Mouse (Mus musculus): ENCODE results near the gene Olfr96.
"Not testable (repeated sequence)": the region's sequence is repeated elsewhere in the genome, so short reads cannot be mapped to it uniquely, and the experiment has no call there.

Olfr96 gene

DNA sequence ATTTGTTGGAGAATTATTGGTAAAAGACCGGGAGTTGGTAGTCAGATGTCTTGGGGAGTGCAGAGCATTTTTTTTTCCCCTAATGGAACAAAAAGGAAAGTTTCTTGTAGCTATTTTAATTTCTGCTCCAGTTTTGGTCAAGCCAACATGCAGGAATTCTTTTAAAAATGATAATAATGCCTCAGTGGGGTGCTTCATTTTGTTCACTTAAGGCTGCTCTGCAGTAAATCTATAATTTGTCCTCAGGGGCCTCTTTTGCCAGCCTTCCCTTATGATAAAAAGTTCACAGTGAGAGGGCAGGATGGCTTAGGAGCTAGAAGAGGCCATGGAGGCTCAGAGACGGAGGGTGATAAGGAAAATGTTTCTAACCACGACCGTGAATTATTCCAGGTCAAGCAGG, at the start of gene Olfr96:
Gene Olfr96, plus strand, starts transcription at position 301 of the 400 bp plus-strand sequence.
- no peak for DNase-seq (ENCODE audit: low read depth, low spot score)

DNA sequence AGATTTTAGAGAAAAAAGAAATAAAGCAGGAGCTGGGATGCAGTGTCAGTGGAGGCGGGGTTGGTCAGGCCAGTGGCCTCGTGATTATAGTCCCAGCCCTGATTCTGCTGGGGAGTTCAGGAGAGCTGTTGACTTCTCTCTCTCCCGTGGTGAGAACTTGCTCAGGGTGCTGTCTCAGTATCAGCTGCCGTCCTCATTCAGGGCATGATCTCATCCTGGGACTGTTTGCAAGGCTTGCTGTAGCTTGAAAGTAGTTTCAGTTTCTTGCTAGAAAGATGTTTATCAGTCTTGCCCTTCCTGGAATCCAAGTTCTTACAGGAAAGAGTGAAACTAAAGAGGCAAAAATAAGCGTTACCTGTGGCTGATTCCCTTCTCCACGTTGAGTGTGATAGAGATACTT, 34.5 kb upstream of the Olfr96 start:
- DNase-seq (ENCODE audit: low read depth, low spot score): no peak

DNA sequence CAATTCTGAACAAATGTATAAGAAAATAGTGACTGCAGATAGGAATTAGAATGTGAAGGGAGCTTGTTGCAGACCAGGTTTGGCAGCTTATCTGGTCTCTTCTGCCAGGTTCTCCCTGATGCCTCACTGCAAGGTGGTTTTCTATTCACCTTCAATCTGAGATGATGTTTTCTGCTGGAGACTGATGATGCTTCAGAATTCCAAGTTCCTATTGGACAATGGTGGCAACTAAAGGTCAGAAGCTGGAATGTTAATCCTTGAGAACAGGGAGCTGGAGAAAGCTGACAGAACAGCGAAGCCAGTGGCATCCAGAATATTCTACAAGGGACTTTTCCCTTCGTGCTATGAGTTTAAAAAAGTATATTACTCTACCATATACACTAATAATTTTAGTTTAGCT, 29.2 kb upstream of the Olfr96 start:
- DNase-seq (ENCODE audit: low read depth, low spot score): no peak

DNA sequence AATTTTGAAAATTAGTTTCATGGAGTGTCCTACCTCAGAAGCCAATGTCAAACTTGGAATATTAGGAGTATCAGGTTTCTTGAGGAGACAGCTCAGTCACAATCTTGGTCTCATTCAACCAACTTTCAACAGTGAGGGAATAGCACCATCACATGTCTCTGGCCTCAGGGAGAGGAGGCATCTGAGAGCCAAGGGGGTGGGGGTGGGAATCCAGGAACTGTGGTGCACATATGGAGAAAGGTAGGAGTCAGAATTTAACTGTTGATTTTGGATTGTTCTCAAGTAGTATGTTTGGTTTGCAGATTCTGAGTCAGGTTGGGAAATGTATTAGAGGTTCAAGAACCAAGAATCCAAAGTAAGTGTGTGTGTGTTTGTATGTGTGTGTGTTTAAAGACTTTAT, 26.9 kb upstream of the Olfr96 start:
- DNase-seq (ENCODE audit: low read depth, low spot score): no peak

DNA sequence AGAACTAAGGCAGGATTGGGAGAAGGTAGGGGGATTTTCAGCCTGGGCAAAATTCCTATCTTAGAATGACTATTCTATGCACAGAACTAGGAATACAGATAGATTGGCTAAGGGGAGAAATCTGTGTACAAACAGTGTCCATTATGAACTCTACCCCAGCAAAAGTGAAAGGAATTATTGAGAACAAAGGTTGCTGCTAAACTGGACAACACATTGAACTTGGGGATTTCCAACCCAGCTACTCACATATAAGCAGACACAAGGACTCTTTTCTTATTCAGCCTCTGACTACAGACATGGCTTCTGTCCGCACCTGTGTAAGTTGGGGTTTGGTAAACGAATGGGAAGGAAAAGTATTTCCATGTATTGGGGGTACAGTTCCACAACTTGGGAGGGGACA, 26.3 kb upstream of the Olfr96 start, which contains the start of gene Ubd:
Gene Ubd, plus strand, starts transcription at position 237 of the 400 bp plus-strand sequence.
- no peak for DNase-seq (ENCODE audit: low read depth, low spot score)

DNA sequence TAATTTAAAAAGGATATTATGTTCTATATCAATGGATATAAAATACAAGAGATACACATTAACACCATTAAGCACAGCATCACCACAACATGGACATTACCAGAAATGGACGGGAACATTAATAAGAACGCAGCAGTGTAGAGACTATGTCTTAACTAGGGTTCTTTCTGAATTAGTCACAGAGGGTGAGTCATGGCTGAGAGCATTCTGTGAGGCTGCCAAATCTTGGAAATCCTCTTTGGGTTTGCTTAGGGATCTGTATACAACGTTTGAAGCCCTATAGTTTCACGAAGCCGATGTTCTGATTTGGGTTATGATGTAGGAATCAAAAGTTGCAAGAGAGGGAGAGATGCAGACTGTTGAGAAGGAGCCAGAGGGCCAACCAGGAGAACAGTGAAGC, 25.2 kb upstream of the Olfr96 start:
- no peak for DNase-seq (ENCODE audit: low read depth, low spot score)

DNA sequence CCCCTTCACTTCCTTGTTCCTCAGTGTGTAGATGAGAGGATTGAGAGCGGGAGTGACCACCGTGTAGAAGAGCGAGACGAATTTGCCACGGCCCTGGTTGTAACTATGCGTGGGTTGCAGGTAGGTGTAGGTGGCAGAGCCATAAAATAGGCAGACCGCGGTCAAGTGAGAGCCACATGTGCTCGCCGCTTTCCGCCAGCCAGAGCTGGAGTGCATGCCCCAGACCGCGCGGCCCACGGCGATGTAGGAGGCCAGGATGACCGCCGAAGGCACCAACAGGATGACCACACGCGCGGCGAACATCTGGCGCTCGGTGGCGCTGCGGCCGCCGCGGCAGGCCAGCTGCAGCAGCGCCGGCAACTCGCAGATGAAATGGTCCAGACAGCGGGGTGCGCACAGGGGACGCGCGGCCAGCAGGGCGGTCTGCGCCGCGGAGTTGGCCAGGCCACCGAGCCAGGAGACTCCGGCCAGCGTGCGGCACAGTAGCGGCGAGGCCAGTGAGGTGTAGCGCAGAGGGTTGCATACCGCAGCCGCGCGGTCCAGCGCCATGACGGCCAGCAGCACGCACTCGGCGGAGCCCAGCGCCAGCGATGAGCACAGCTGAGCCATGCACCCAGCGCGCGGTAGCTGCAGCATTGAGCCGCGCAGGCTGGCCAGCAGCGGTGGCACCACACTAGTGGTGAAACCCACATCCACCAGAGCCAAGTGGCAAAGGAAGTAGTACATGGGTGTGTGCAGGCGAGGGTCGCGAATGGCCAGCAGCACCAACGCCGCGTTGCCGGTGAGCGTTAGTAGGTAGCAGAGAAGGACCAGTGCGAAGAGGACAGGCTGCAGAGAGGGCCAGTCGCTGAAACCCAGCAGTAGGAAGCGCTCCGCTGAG, 22.9 kb upstream of the Olfr96 start:
- no peak for DNase-seq (ENCODE audit: low read depth, low spot score)

DNA sequence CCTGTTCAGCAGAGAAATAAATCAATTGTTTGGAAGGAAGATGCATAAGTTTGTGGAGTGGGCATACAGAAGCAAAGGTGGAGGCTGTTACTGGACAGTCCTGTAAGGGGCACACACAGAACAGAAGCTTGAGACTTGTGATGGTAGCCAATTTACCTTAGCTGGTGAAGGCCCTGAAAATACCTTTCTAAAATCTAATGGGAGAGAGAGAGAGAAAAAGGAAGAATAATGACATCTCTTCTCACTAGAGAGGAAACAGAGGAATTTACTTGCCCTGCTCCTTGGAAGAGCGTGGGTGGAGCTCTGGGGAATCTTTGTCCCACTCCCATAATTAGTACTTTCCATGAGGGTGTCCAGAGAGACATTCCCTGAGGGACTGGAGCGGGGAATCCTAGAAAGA, 19.1 kb upstream of the Olfr96 start, which contains the start of gene Olfr94:
Gene Olfr94, minus strand, starts transcription at position 101 of the 400 bp plus-strand sequence.
- no peak for DNase-seq (ENCODE audit: low read depth, low spot score)

DNA sequence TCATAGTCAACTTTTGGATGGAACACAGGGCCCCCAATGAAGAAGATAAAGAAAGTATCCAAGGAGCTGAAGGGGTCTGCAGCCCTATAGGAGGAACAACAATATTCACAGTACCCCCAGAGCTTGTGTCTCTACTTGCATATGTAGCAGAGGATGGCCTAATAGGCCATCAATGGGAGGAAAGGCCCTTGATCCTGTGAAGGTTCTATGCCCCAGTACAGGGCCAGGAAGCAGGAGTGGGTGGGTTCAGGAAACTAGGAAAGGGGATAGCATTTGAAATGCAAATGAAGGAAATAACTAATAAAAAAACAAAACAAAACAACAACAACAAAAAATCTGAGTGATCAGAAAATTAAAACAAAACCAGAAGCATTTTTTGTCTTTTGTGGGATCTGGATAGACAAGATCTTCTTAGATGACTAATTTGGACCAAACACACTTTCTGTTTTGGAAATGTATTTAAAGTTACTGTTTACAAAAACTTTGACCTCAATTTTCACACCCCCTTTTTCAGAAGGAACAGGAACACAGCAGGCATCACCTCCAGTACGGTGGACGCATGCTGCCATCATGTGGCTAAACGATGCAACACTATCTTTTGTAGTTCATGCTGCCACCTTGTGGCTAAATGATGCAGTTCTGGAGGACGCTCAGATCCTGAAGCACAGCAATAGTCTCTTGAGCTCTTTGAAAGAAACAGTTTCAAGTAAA, 16.6 kb upstream of the Olfr96 start:
- peak; percentile 70 for DNase-seq (ENCODE audit: low read depth, low spot score)

DNA sequence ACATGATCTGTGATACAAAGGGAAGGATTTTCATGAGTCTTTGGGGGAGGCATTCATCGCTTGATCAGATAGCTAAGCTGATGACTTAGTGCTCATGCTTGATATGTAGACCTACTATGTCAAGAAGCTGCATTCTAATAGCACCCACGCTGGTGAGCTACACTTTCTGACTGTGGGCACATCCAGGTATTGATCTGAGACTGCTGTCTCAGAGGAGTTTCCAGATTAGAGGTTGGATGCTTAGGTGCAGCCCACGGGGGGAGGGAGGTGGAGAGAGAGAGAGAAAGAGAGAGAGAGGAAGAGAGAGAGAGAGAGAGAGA, 16.1 kb upstream of the Olfr96 start:
- DNase-seq (ENCODE audit: low read depth, low spot score): no peak

DNA sequence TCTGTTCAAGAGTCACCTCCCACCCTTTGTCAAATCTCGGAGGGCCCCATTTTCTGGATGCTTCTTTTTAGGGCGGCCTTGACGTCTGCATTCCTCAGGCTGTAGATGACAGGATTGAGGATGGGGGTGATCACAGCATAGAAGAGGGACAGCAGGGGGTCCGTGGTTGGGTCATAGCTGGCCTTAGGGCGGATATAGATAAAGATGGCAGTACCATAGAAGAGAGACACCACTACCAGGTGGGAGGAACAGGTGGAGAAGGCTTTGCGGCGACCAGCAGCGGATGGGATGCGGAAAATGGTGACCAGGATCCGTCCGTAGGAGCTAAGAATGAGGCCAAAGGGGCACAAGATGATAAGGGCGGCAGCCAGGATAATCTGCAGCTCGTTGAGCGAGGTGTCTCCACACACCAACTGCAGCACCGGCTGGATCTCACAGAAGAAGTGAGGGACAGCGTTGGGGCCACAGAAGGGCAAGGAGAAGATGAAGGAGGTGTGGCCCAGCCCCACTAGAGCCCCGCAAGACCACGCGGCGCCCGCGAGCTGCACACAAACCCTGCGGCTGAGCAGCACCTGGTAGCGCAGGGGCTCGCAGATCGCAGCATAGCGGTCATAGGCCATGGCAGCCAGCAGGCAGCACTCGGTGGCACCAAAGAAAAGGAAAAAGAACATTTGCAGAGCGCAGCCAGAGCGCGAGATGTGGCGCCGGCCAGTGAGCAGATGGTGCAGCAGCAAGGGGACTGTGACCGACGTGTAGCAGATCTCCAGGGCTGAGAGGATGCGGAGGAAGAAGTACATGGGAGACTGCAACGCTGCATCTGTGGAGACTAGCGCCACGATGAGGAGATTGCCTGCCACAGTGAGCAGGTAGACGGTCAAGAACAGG, 8.8 kb upstream of the Olfr96 start:
- DNase-seq (ENCODE audit: low read depth, low spot score): no peak

DNA sequence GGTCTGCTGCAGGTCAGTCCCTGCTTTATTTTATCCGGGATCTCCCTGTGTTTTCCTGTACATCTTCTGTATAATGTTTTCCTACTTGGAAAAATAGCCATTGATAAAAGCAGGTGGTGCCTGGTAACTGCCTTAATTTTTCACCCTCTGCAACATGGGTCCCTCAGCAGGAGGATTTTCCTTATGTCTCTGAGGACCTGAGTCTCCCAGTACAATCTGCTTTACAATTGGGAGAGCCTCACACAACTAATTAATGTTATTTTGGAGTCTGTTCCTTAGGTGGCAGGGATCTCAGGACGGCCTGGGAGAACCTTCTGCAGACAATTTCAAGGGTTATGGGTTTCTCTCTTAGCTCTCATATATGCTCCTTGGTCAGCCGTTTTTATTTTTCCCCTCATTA, 6.9 kb upstream of the Olfr96 start, which contains the start of gene Olfr95:
Gene Olfr95, minus strand, starts transcription at position 101 of the 400 bp plus-strand sequence.
- no peak for DNase-seq (ENCODE audit: low read depth, low spot score)

DNA sequence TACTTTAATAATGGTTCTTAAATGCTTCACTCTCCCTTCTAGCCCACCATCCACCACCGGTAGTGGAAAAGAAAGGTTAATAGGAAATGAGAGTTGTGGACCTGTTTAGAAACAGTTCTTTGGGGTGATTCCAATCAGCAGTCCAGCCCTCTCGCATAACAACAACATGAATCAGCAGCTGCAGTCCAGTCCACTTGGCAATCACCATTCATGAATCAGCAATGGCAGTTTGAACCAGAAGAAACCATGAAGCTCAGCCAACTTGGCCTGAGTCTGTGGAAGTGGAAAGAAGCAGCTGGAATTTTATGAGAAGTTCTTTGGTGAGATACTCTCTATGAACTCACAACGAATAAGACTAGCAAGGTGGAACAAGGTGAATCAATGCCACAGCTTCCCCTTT, 1.5 kb upstream of the Olfr96 start:
- no peak for DNase-seq (ENCODE audit: low read depth, low spot score)

DNA sequence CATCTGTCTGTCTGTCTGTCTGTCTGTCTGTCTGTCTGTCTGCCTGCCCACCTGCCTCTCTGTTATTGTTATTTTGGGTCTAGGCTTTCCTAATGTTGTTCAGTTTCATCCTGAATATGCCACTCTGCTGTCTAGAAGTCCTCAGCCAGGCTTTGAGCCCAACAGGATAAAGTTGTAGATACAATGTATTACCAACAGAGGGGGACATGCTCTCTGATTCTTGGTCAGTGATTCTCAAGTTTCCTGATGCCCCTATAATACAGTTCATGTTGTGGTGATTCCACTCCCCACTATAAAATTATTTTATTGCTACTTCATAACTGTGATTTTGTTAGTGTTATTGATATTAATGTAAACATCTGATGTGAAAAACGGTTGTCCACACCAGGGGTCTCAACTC, 1.9 kb downstream of the Olfr96 start:
- no peak for DNase-seq (ENCODE audit: low read depth, low spot score)

DNA sequence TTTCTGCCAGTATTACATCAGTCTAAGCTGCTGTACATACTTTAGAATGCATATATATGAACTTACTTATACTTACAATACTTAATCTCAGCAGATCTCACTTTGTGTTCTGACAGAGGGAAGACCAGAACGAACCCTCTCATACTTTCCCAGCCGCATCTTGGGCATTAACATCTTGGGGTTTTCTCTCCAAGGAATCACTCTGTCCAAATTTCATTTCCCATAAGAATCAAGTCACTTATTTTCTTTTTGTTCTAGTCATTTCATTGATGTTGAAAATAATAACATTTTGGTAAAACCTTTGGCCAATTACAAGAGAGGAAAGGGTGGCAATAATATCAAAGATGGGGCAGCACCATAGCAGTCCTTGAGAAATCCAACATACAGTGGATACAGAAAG, 17.3 kb downstream of the Olfr96 start, which contains the start of gene Olfr97:
Gene Olfr97, minus strand, starts transcription at position 101 of the 400 bp plus-strand sequence.
- DNase-seq (ENCODE audit: low read depth, low spot score): not testable (repeated sequence)

DNA sequence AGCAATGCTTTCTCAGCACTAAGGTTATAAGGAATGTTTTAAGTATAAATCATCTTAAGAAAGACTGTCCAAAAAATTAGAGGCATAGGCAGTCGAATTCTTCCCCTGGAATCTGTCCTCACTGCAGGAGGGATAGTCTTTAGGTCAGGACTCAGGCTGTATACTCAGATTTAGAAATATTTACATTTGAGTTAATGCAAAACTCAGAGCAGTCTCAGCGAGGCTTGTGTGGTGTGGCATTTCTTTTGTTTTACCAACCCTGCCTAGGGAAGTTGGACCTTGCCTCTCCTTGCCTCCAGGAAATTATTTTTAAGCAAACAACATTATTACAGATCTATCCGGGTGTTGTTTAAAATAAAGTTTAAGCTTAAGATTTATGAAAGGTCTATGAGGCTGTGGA, 22.3 kb downstream of the Olfr96 start:
- DNase-seq (ENCODE audit: low read depth, low spot score): no peak

DNA sequence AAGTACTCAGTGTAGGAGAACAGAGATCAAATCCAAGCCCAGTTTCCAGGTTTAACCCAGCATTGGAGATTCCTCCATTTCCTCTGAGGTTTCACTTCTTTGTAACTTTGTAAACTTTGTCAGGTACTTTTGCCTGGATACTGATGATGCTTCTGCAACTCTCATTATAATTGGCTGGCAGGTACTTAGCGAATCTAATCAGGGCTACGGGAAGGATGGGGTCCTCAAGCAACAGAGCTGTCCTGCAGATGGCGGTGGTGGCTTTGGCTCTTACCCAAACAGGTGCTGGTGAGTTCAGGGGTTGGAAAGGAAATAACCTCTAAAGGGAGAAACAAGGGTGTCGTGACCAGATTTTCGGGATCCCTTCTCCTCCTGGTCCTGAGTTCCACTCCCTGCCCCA, 26.8 kb downstream of the Olfr96 start:
- peak; percentile 77 for DNase-seq (ENCODE audit: low read depth, low spot score)

DNA sequence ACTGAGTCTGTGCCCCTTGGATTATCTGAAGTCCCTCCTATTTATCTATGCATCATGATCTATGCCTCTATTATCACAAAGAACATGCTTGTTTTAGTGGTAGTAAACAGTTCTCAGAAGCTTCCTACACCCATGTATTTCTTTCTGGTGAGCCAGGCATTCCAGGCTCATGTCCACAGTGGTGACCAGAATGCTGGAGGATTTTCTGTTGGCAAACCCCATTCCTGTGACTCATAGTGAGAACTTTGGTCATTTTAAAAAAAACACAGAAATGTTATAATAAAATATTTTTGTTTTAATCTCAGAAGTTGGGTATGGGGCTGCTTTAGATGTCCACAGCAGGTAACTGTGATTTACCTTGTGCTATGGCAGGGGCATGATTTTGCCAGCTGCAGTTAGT, 29.5 kb downstream of the Olfr96 start:
- no peak for DNase-seq (ENCODE audit: low read depth, low spot score)

DNA sequence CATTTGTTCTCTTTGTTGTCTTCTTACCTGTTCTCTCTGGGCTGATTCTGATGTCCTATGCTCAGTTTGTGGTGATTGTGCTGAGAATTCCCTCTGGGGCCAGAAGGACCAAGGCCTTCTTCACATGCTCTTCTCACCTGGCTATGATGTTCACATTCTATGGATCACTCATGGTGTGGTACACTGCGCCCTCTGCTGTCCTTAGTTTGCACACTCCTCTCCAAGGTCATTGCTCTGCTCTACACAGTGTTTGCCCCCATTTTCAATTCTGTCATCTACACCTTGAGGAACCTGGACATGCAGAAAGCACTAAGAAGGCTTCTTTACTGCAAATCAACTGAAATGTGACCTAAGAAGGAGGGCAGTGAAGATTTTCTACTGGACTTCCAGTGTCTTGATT, 30.6 kb downstream of the Olfr96 start:
- DNase-seq (ENCODE audit: low read depth, low spot score): peak; percentile 41

DNA sequence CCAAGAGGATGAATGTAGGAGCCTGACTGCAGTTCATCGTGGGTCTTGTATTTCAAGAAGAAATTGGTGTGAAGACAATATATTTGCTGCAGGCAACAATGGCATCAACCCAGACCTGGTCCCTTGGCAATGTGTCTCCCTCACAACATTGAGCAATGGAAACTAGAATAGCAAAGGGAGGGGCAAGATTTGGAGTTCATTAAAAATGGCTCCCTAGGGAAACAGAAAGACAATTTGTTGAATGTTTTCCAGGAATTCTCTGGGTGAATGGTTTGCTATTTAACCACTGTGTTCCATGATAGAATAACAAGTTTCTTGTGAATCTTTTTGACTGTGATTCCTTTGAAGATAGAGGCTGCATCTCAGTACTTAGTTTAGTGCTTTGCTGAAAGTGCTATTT, 43.7 kb downstream of the Olfr96 start, which contains the start of gene Olfr98:
Gene Olfr98, minus strand, starts transcription at position 124 of the 400 bp plus-strand sequence.
- DNase-seq (ENCODE audit: low read depth, low spot score): no peak

DNA sequence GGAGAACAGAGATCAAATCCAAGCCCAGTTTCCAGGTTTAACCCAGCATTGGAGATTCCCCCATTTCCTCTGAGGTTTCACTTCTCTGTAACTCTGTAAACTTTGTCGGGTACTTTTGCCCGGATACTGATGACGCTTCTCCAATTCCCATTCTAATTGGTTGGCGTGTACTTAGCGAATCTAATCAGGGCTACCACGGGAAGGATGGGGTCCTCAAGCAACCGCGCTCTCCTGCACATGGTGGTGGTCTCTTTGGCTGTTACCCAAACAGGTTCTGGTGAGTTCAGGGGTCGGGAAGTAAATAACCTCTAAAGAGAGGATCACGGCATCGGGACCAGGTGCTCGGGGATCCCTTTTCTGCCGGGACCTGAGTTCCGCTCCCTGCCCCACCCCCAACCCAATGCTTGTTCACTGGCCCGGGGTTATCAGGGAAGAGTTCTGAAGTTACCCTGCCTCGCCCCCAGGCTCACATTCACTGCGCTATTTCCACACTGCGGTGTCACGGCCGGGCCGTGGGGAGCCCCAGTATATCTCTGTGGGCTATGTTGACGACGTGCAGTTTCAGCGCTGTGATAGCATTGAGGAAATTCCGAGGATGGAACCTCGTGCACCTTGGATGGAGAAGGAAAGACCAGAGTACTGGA, 50.2 kb downstream of the Olfr96 start, which contains the start of gene H2-M3:
Gene H2-M3, plus strand, starts transcription at position 163 of the 644 bp plus-strand sequence.
- DNase-seq (ENCODE audit: low read depth, low spot score): peak; percentile 94

Measured in CD4-positive helper T cell, adult 2 months (primary cell).